ENCODE assay signal across 15 mouse cellular contexts in the genomic region with DNA sequence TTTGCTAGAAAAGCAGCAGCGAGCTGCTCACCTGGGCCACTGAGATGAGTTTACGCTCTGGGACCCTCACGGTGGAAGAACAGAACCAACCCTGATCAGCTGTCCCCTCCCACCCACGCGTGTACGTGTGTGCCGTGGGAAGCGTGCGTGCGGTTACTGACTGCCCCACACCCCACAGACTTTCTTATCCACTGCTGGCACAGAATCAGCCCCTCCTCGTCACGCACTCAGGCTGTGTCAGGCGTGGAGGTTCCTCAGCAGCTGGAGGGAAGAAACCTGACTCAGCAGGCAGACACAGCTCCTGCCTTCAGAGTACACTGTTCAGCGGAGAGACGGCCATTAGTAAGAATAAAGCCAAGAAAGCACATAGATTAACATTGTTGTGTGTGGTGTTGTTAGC.
DNase-seq lines count a peak whose midpoint lies in the region; ATAC-seq and TF ChIP-seq lines count a peak whose summit lies in the region.
"Had no signal": no experiment of that assay in that cellular context is flagged by ENCODE, and none has a peak within 500 bp of the region (broad histone marks: within the 10 kb centered on the region; RNA-seq: fewer than 3 reads in every experiment).

No protein-coding gene starts in this region.

- intact Hi-C loops in heart, adult 2 months (cut with DNase I): no loop called here
- intact Hi-C loops in left cerebral cortex, postnatal 4 days (cut with DNase I): no loop called here

- no peak for TF ChIP-seq POLR2A in heart, adult 2 months (IDR thresholded peaks at IDR 0.05; ENCODE audit: insufficient read depth, low read depth, low read length)

- TF ChIP-seq EP300 in heart, adult 2 months (IDR thresholded peaks at IDR 0.05; ENCODE audit: insufficient read depth, low read depth, low read length): no peak

- H3K9me3 ChIP-seq in midbrain, embryonic 11.5 days (ENCODE audit: control insufficient read depth, low read length): no peaks in the 10 kb centered on the region
- H3K9me3 ChIP-seq: limb, embryonic 13.5 days had no signal

- TF ChIP-seq CTCF in heart, adult 2 months (IDR thresholded peaks at IDR 0.05): no peak

- no peak overlapping the region for H3K9ac ChIP-seq in heart, adult 2 months (ENCODE audit: low read depth, low read length)
- H3K9ac ChIP-seq in midbrain, embryonic 11.5 days (ENCODE audit: low read length): no peak overlapping the region
- H3K9ac ChIP-seq: limb, embryonic 13.5 days; liver, embryonic 14.5 days had no signal

- H3K36me3 ChIP-seq in heart, adult 2 months (ENCODE audit: control insufficient read depth, insufficient read depth, low read length): no peaks in the 10 kb centered on the region
- H3K36me3 ChIP-seq in midbrain, embryonic 11.5 days (ENCODE audit: control insufficient read depth, insufficient read depth, low read length): no peaks in the 10 kb centered on the region
- H3K36me3 ChIP-seq: limb, embryonic 13.5 days had no signal

- no peaks in the 10 kb centered on the region for H3K79me2 ChIP-seq in heart, adult 2 months (replicated peaks; ENCODE audit: control insufficient read depth, insufficient read depth, low read length)

- no peak overlapping the region for H3K4me2 ChIP-seq in midbrain, embryonic 11.5 days
- H3K4me2 ChIP-seq: limb, embryonic 13.5 days had no signal

- no peak overlapping the region for H3K4me3 ChIP-seq in heart, adult 2 months
- H3K4me3 ChIP-seq in midbrain, embryonic 11.5 days (ENCODE audit: low read depth, low read length): no peak overlapping the region
- H3K4me3 ChIP-seq: limb, embryonic 13.5 days had no signal

- no peak overlapping the region for H3K27ac ChIP-seq in heart, adult 2 months
- H3K27ac ChIP-seq in midbrain, embryonic 11.5 days (ENCODE audit: low read depth, low read length): no peak overlapping the region
- H3K27ac ChIP-seq: limb, embryonic 13.5 days; liver, embryonic 14.5 days had no signal

- no peaks in the 10 kb centered on the region for H3K27me3 ChIP-seq in heart, adult 2 months (ENCODE audit: control insufficient read depth, insufficient read depth, low read length)
- H3K27me3 ChIP-seq in midbrain, embryonic 11.5 days (ENCODE audit: control insufficient read depth, insufficient read depth, low read length): no peaks in the 10 kb centered on the region
- H3K27me3 ChIP-seq: limb, embryonic 13.5 days had no signal

- WGBS in heart, adult 2 months: 84% methylated on average over 15 of the region's 15 CpGs
- 91% methylated on average over 15 of the region's 15 CpGs for WGBS in midbrain, embryonic 11.5 days

- DNase-seq in heart, adult 11 months: peak; percentile 71
- DNase-seq in heart, adult 2 months: no peak
- peak; percentile 2 for DNase-seq in left cerebral cortex, adult 11 months (ENCODE audit: low spot score)
- DNase-seq in left cerebral cortex, postnatal 4 days: no peak
- DNase-seq in left cerebral cortex, adult 18-20 months (ENCODE audit: low spot score in 2 of 2): peak; percentile 30 to 34
- peak; percentile 33 for DNase-seq in right cerebral cortex, postnatal 14 days
- DNase-seq in midbrain, embryonic 11.5 days (ENCODE audit: low spot score, missing footprints): no peak
- DNase-seq: cerebellum, adult 11 months; cerebellum, postnatal 25 days; kidney, adult 18-20 months; kidney, postnatal 25 days; midbrain, embryonic 14.5 days; thymus, postnatal 36 days had no signal

- H3K4me1 ChIP-seq in heart, adult 2 months (ENCODE audit: control insufficient read depth, insufficient read depth, low read length): no peaks in the 10 kb centered on the region
- no peaks in the 10 kb centered on the region for H3K4me1 ChIP-seq in midbrain, embryonic 11.5 days (ENCODE audit: control insufficient read depth, insufficient read depth, low read length)

- ATAC-seq in midbrain, embryonic 11.5 days (ENCODE audit: low FRiP score): no peak

Comparison
In these comparisons a context has a peak if more than half of its experiments do, and no peak if none do; other contexts are left out.
1. DNase-seq: peak in heart, adult 11 months (single experiment), left cerebral cortex, adult 11 months (single experiment), left cerebral cortex, adult 18-20 months (2 of 2) and right cerebral cortex, postnatal 14 days (single experiment); none in heart, adult 2 months (0 of 2), left cerebral cortex, postnatal 4 days (single experiment) and midbrain, embryonic 11.5 days (single experiment).